Mouse (Mus musculus): ENCODE data around the gene Il18bp. TPM values are rescaled to one million over a fixed set of nuclear protein-coding genes. Genes with fewer than 3 reads are reported as not detected.

The Il18bp gene
- total and polyA plus RNA-seq, 3 experiments = 1.9 to 3.3 (median 1.9) TPM

GRCm38 (mm10) chr7:101973730-101974129 lies 44.8 kb downstream of the Il18bp start:
- H3K9ac ChIP-seq (ENCODE audit: insufficient read depth, low read depth) = no peak overlapping the region

GRCm38 (mm10) chr7:101971721-101972120 lies 46.8 kb downstream of the Il18bp start:
- H3K9ac ChIP-seq (ENCODE audit: insufficient read depth, low read depth) = peak overlapping the region; percentile 88
- DNase-seq (ENCODE audit: extremely low read depth) = no peak
- no peaks in the 10 kb centered on the region for H3K27me3 ChIP-seq (replicated peaks)
- peaks cover 39% of the 10 kb centered on the region for H3K79me2 ChIP-seq (replicated peaks; ENCODE audit: control insufficient read depth, extremely low read depth, insufficient read depth, poor library complexity, severe bottlenecking)
- no peaks in the 10 kb centered on the region for H3K9me3 ChIP-seq (replicated peaks; ENCODE audit: low read length)
- H3K27ac ChIP-seq (ENCODE audit: insufficient read depth, low read depth) = no peak overlapping the region
- H3K4me2 ChIP-seq (ENCODE audit: insufficient read depth, low read depth, poor library complexity, severe bottlenecking) = peak overlapping the region; percentile 48
- dilution Hi-C loops (cut with MboI; ENCODE audit: extremely low pct_ligation_motif_present, extremely low pct_unique_long_range_greater_than_20kb, low sequenced_read_pairs) = no loop called here
- no peak for TF ChIP-seq KAT2A (IDR thresholded peaks at IDR 0.05; ENCODE audit: insufficient replicate concordance, low read length)
- TF ChIP-seq ZNF384 (IDR thresholded peaks at IDR 0.05; ENCODE audit: low read depth, low read length) = no peak
- no peak for TF ChIP-seq SIN3A (IDR thresholded peaks at IDR 0.05; ENCODE audit: low read length)
- no peak for TF ChIP-seq MEF2A (IDR thresholded peaks at IDR 0.05; ENCODE audit: borderline replicate concordance, low read depth, low read length)
- TF ChIP-seq MAZ (IDR thresholded peaks at IDR 0.05; ENCODE audit: low read depth, low read length) = no peak
- TF ChIP-seq ZMIZ1 (IDR thresholded peaks at IDR 0.05; ENCODE audit: low read depth, low read length) = no peak
- H3K36me3 ChIP-seq (replicated peaks in 1 of 2; ENCODE audit: control insufficient read depth in 1 of 2, insufficient read depth in 1 of 2, low read length in 1 of 2) = peaks cover 0 to 26% of the 10 kb centered on the region in 2 experiments
- in situ Hi-C loops (cut with MboI; ENCODE audit: low pct_ligation_motif_present, low pct_unique_long_range_greater_than_20kb, low sequenced_read_pairs) = no loop called here
- H3K4me3 ChIP-seq (replicated peaks in 1 of 3; ENCODE audit: low read depth in 2 of 3, low read length in 2 of 3, poor library complexity in 1 of 3) = peak overlapping the region in 2 of 3 experiments; percentile 69 to 75
- H3K4me1 ChIP-seq (ENCODE audit: control insufficient read depth in 1 of 2, insufficient read depth in 2 of 2) = peaks cover 2 to 56% of the 10 kb centered on the region in 2 experiments; a peak in 2 of 4 replicates

More at GRCm38 (mm10) chr7:101973730-101974129, 44.8 kb downstream of the Il18bp start:
- Histone ChIP-seq H3K27me3 (replicated peaks) (no peaks in the 10 kb centered on the region), H3K4me3 (replicated peaks in 1 of 3; ENCODE audit: low read depth in 2 of 3, low read length in 2 of 3, poor library complexity in 1 of 3) (no peak overlapping the region), H3K4me2 (ENCODE audit: insufficient read depth, low read depth, poor library complexity, severe bottlenecking) (no peak overlapping the region), H3K36me3 (replicated peaks in 1 of 2; ENCODE audit: control insufficient read depth in 1 of 2, insufficient read depth in 1 of 2, low read length in 1 of 2) (peaks cover 0 to 33% of the 10 kb centered on the region in 2 experiments), H3K4me1 (ENCODE audit: control insufficient read depth in 1 of 2, insufficient read depth in 2 of 2) (peaks cover 2 to 45% of the 10 kb centered on the region in 2 experiments; a peak in 2 of 4 replicates), H3K27ac (ENCODE audit: insufficient read depth, low read depth) (no peak overlapping the region), H3K9me3 (replicated peaks; ENCODE audit: low read length) (no peaks in the 10 kb centered on the region), H3K79me2 (replicated peaks; ENCODE audit: control insufficient read depth, extremely low read depth, insufficient read depth, poor library complexity, severe bottlenecking) (peaks cover 39% of the 10 kb centered on the region)
- TF ChIP-seq ZNF384 (IDR thresholded peaks at IDR 0.05; ENCODE audit: low read depth, low read length) (no peak), KAT2A (IDR thresholded peaks at IDR 0.05; ENCODE audit: insufficient replicate concordance, low read length) (no peak), HCFC1 (IDR thresholded peaks at IDR 0.05; ENCODE audit: low read depth, low read length) (no peak), TBP (conservative IDR thresholded peaks at IDR 0.05; ENCODE audit: low read depth, low read length) (no peak), SMC3 (IDR thresholded peaks at IDR 0.05; ENCODE audit: low read depth, low read length) (no peak), MYC (IDR thresholded peaks at IDR 0.05; ENCODE audit: low read depth, low read length) (no peak), CTCF (conservative IDR thresholded peaks at IDR 0.05 in 1 of 2, IDR thresholded peaks at IDR 0.05 in 1 of 2; ENCODE audit: low read depth in 2 of 2, low read length in 2 of 2) (no peak), MXI1 (IDR thresholded peaks at IDR 0.05; ENCODE audit: low read depth, low read length) (no peak), JUND (conservative IDR thresholded peaks at IDR 0.05; ENCODE audit: low read depth, low read length) (no peak), MAZ (IDR thresholded peaks at IDR 0.05; ENCODE audit: low read depth, low read length) (no peak), TCF12 (IDR thresholded peaks at IDR 0.05; ENCODE audit: low read depth, low read length) (no peak)
- dilution Hi-C loops (cut with MboI; ENCODE audit: extremely low pct_ligation_motif_present, extremely low pct_unique_long_range_greater_than_20kb, low sequenced_read_pairs) (no loop called here), in situ Hi-C loops (cut with MboI; ENCODE audit: low pct_ligation_motif_present, low pct_unique_long_range_greater_than_20kb, low sequenced_read_pairs) (no loop called here)
- no peak for DNase-seq (ENCODE audit: extremely low read depth)
